Mouse (Mus musculus): ENCODE results near the gene Sptan1. TPM values are rescaled to one million over a fixed set of nuclear protein-coding genes. Genes with fewer than 3 reads are reported as not detected.
A peak's percentile ranks its signal among the peaks of the same experiment; 100 is the strongest.

The Sptan1 gene
- polyA plus RNA-seq, 1 experiment from 2014 or later = 58.6 TPM

DNA sequence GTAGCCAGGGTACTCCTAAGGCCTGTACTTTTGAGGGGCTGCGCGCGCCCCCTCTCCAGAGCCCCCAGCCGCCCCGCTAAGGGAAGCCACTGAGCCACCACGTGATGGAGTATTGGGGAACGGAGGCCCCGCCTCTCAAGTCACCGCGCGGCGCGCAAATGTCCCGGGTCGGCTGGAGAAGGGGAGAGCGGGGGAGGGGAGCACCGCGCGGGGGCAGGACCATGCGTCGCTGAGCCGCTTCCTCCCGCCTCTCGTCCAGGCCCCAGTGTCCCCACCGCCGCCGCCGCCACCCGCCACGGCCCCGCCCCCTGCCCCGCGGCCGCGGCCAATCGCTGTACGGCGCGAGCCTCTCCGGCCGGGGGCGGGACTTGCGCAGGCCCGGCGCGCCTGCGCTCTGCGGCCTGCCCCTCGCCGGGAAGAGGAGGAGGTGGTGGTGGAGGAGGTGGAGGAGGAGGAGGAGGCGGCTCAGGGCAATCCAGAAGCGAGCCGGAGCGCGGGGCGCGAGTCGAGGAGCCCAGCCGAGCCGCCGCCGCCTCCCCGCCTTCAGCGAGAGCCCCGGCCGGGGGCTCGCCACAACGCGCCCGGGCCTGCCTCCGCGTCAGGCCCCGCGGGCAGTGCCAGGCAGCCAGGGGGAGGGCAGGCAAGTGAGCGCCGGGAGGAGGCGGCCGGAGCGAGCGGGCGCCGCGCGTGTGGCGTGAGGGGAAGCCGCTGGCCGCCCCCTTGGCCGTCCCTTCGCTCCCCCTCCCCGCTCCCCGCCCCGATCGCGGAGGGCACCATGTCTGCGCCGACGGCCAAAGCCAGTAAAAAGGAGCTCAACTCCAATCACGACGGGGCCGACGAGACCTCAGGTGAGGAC is 100.9 kb downstream of the Sptan1 start:
- peak; percentile 92 for ATAC-seq
- peak overlapping the region; percentile 95 for H3K27ac ChIP-seq (ENCODE audit: low read depth, low read length)
- H3K4me3 ChIP-seq (ENCODE audit: low read depth, low read length) = peak overlapping the region; percentile 99
- no peaks in the 10 kb centered on the region for H3K27me3 ChIP-seq (replicated peaks; ENCODE audit: control insufficient read depth, insufficient read depth, low read length)
- WGBS = under 1% methylated on average over 76 of the region's 101 CpGs
- H3K4me1 ChIP-seq (replicated peaks; ENCODE audit: control insufficient read depth, insufficient read depth, low read length) = peaks cover 17% of the 10 kb centered on the region
- no peaks in the 10 kb centered on the region for H3K9me3 ChIP-seq (ENCODE audit: control insufficient read depth)
- TF ChIP-seq CTCF (IDR thresholded peaks at IDR 0.05; ENCODE audit: low read depth) = no peak
- peaks cover 13% of the 10 kb centered on the region for H3K36me3 ChIP-seq (ENCODE audit: control insufficient read depth, insufficient read depth)
- H3K4me2 ChIP-seq (replicated peaks; ENCODE audit: low read depth) = peak overlapping the region; percentile 94
- H3K9ac ChIP-seq (ENCODE audit: low read depth, low read length) = peak overlapping the region; percentile 92

DNA sequence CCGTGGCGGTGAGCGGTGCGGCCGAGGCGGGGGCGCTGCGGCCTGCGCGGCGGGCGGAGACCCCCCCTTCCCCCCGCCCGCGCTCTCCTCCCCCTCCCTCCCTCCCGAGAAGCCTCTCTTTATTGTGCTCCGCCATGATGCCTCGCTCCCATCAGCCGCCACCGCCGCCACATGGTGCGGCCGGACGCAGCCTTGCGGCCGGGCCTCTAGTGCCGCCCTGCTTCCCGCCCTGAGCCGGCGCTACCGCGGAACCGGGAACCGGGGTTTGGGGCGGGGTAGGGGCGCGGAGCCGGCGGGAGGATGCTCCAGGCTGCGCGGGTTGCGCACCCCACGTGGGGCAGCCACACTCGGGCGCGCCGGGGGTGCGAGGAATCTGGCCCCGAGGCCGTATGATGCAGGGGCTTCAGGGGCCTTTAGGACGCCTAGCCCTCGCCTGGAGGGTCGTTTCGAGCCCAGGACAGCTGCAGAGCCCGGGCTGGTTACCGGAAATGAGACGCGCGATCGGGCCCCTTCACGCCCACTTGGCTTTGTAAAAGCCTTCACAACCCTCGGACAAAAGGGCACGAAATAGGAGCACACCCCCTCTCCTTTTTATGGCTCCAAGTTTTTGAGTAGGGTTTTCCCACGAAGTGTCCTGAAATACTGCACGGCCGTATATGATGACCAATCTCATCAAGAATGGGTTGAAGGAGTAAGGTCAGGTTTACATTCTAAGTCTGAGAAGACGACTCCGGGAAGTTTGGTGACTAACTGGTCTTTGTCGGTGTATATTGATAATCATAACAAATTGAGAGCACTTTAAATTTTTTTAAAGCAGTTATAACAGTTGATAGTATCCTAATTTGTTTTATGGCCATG is 101.9 kb downstream of the Sptan1 start:
- peak overlapping the region; percentile 94 for H3K4me2 ChIP-seq (replicated peaks; ENCODE audit: low read depth)
- under 1% methylated on average over 53 of the region's 69 CpGs for WGBS
- peak overlapping the region; percentile 95 for H3K27ac ChIP-seq (ENCODE audit: low read depth, low read length)
- peak overlapping the region; percentile 99 for H3K4me3 ChIP-seq (ENCODE audit: low read depth, low read length)
- H3K36me3 ChIP-seq (ENCODE audit: control insufficient read depth, insufficient read depth) = peaks cover 13% of the 10 kb centered on the region
- H3K4me1 ChIP-seq (replicated peaks; ENCODE audit: control insufficient read depth, insufficient read depth, low read length) = peaks cover 17% of the 10 kb centered on the region
- H3K9me3 ChIP-seq (ENCODE audit: control insufficient read depth) = no peaks in the 10 kb centered on the region
- H3K27me3 ChIP-seq (replicated peaks; ENCODE audit: control insufficient read depth, insufficient read depth, low read length) = no peaks in the 10 kb centered on the region
- peak overlapping the region; percentile 92 for H3K9ac ChIP-seq (ENCODE audit: low read depth, low read length)
- peak; percentile 4 for ATAC-seq
- TF ChIP-seq CTCF (IDR thresholded peaks at IDR 0.05; ENCODE audit: low read depth) = no peak

DNA sequence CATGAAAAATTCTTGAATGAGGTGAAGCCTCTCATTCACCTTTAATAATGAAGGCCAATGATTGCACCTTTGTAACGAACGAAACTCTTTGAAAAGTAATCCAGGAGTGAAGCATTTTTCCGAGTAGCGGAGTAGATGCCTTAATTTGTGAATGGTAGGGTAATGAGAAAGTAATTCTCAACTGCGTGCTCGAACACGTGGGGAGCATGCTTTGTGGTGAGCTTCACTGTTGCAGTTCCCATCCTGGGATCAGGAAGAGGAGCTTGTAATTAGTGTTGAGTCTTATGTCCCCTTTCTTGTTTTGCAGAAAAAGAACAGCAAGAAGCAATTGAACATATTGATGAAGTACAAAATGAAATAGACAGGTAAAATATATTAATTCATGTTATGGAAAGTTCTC is 102.6 kb downstream of the Sptan1 start:
- ATAC-seq = no peak
- peak overlapping the region; percentile 99 for H3K4me3 ChIP-seq (ENCODE audit: low read depth, low read length)
- H3K36me3 ChIP-seq (ENCODE audit: control insufficient read depth, insufficient read depth) = peaks cover 16% of the 10 kb centered on the region
- peak overlapping the region; percentile 92; the same call in 1 of the 2 replicates for H3K9ac ChIP-seq (ENCODE audit: low read depth, low read length)
- peaks cover 17% of the 10 kb centered on the region for H3K4me1 ChIP-seq (replicated peaks; ENCODE audit: control insufficient read depth, insufficient read depth, low read length)
- no peak overlapping the region for H3K27ac ChIP-seq (ENCODE audit: low read depth, low read length)
- peak overlapping the region; percentile 94 for H3K4me2 ChIP-seq (replicated peaks; ENCODE audit: low read depth)
- TF ChIP-seq CTCF (IDR thresholded peaks at IDR 0.05; ENCODE audit: low read depth) = no peak
- WGBS = 13% methylated on average over 7 of the region's 7 CpGs
- no peaks in the 10 kb centered on the region for H3K27me3 ChIP-seq (replicated peaks; ENCODE audit: control insufficient read depth, insufficient read depth, low read length)
- H3K9me3 ChIP-seq (ENCODE audit: control insufficient read depth) = no peaks in the 10 kb centered on the region

DNA sequence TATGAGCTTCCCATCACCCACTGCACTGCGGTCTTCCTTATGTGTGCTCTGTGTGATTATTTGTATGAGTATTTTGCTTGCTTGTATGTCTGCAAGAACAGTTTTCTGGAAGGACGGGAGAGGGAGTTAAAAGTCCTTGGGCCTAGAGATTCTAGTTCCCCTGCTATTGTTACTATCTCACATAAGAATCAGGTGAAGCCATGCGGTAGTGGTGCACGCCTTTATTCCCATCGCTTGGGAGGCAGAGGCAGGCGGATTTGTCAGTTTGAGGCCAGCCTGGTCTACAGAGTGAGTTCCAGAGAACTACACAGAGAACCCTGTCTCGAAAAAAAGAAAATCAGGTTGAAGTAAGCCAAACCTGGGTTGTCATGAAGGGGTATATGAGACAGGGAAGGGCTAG is 107.5 kb downstream of the Sptan1 start:
- no peak for ATAC-seq
- TF ChIP-seq CTCF (IDR thresholded peaks at IDR 0.05; ENCODE audit: low read depth) = no peak
- WGBS = 79% methylated on average over 7 of the region's 7 CpGs
- H3K9me3 ChIP-seq (ENCODE audit: control insufficient read depth) = no peaks in the 10 kb centered on the region
- H3K27me3 ChIP-seq (replicated peaks; ENCODE audit: control insufficient read depth, insufficient read depth, low read length) = no peaks in the 10 kb centered on the region
- no peak overlapping the region for H3K9ac ChIP-seq (ENCODE audit: low read depth, low read length)
- no peak overlapping the region for H3K27ac ChIP-seq (ENCODE audit: low read depth, low read length)
- no peak overlapping the region for H3K4me2 ChIP-seq (replicated peaks; ENCODE audit: low read depth)
- peaks cover 16% of the 10 kb centered on the region for H3K36me3 ChIP-seq (ENCODE audit: control insufficient read depth, insufficient read depth)
- no peak overlapping the region for H3K4me3 ChIP-seq (ENCODE audit: low read depth, low read length)
- peaks cover 3% of the 10 kb centered on the region for H3K4me1 ChIP-seq (replicated peaks; ENCODE audit: control insufficient read depth, insufficient read depth, low read length)

DNA sequence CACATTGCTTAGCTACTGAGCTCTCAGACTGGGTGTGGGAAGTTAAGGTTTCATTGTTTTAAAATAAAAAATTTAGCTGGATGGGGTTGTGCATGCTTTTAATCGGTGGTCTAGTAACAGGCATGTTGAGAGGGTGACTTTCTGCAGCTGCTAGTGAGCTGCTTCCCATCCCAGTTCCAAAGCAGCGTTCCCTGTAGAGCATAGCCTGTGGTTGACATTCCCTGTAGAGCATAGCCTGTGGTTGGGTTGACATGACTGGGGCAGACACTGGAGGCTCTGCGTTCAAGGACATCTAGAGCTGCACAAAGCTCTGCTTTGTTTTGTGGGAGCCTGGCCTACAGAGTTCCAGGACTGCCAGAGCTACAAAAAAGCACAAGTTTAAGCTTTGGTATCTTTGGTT is 107.9 kb downstream of the Sptan1 start:
- Histone ChIP-seq H3K27me3 (replicated peaks; ENCODE audit: control insufficient read depth, insufficient read depth, low read length) (no peaks in the 10 kb centered on the region), H3K4me2 (replicated peaks; ENCODE audit: low read depth) (no peak overlapping the region), H3K27ac (ENCODE audit: low read depth, low read length) (no peak overlapping the region), H3K4me3 (ENCODE audit: low read depth, low read length) (no peak overlapping the region), H3K36me3 (ENCODE audit: control insufficient read depth, insufficient read depth) (peaks cover 16% of the 10 kb centered on the region), H3K9me3 (ENCODE audit: control insufficient read depth) (no peaks in the 10 kb centered on the region), H3K9ac (ENCODE audit: low read depth, low read length) (no peak overlapping the region), H3K4me1 (replicated peaks; ENCODE audit: control insufficient read depth, insufficient read depth, low read length) (no peaks in the 10 kb centered on the region)
- ATAC-seq = no peak
- 70% methylated on average over 3 of the region's 3 CpGs for WGBS
- no peak for TF ChIP-seq CTCF (IDR thresholded peaks at IDR 0.05; ENCODE audit: low read depth)

DNA sequence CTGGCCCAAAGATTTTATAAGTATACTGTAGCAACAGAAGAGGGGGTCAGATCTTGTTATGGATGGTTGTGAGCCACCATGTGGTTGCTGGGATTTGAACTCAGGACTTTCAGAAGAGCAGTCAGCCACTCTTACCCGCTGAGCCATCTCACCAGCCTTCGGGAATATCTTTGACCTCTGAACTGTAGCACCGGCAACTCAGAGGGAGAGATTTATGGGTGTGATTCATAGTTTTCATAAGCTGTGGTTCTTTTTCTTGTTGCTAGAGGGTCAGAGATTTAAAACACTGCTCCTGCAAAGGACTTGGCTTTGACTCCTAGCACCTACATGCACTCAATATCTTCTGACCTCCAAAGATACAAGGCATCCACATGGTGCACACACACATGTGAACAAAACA is 110.3 kb downstream of the Sptan1 start:
- no peaks in the 10 kb centered on the region for H3K27me3 ChIP-seq (replicated peaks; ENCODE audit: control insufficient read depth, insufficient read depth, low read length)
- no peak overlapping the region for H3K9ac ChIP-seq (ENCODE audit: low read depth, low read length)
- H3K27ac ChIP-seq (ENCODE audit: low read depth, low read length) = no peak overlapping the region
- ATAC-seq = no peak
- no peak overlapping the region for H3K4me3 ChIP-seq (ENCODE audit: low read depth, low read length)
- peaks cover 4% of the 10 kb centered on the region; the same call in 1 of the 2 replicates for H3K36me3 ChIP-seq (ENCODE audit: control insufficient read depth, insufficient read depth)
- H3K4me1 ChIP-seq (replicated peaks; ENCODE audit: control insufficient read depth, insufficient read depth, low read length) = no peaks in the 10 kb centered on the region
- no peaks in the 10 kb centered on the region for H3K9me3 ChIP-seq (ENCODE audit: control insufficient read depth)
- WGBS = 30% methylated on average over 3 of the region's 3 CpGs
- H3K4me2 ChIP-seq (replicated peaks; ENCODE audit: low read depth) = no peak overlapping the region
- TF ChIP-seq CTCF (IDR thresholded peaks at IDR 0.05; ENCODE audit: low read depth) = no peak
